Mouse (Mus musculus) MEL (cell line): ENCODE data around the gene Wnt7b. TPM values are rescaled to one million over a fixed set of nuclear protein-coding genes. Genes with fewer than 3 reads are reported as not detected.

Experiments used
- DNase-seq: peaks from one replicate; pipeline ENCODE4 v3.0.0; 2011; ENCODE audit warnings: low read depth, low spot score
- H3K27ac ChIP-seq: 2 replicates; pipeline ENCODE4 v1.5.1; 2012; ENCODE audit warnings: low read depth, mild to moderate bottlenecking, control low read depth, low read length, moderate library complexity; ENCODE audit not compliant: control insufficient read depth
- H3K27me3 ChIP-seq, 2 experiments: fragments of 150-350 bp in 1 of 2; sonication (generic) in 1 of 2; 2 replicates each; pipeline ENCODE4 v1.6.1; 2012; ENCODE audit warnings: low read length in 2 of 2, mild to moderate bottlenecking in 2 of 2, improper control_type of control experiment in 1 of 2, moderate library complexity in 1 of 2; ENCODE audit not compliant: insufficient read depth in 2 of 2, control insufficient read depth in 1 of 2
- H3K36me3 ChIP-seq, 2 experiments: 2 replicates each; pipeline ENCODE4 v1.6.1; 2012 to 2014; ENCODE audit warnings: low read length in 2 of 2, improper control_type of control experiment in 1 of 2, inconsistent platforms in 1 of 2, mild to moderate bottlenecking in 1 of 2; ENCODE audit not compliant: insufficient read depth in 2 of 2, control insufficient read depth in 1 of 2
- H3K4me1 ChIP-seq, 2 experiments: fragments of 150-350 bp in 1 of 2; sonication (generic) in 1 of 2; 2 replicates each; pipeline ENCODE4 v1.6.1; 2012; ENCODE audit warnings: low read length in 2 of 2, improper control_type of control experiment in 1 of 2, mild to moderate bottlenecking in 1 of 2; ENCODE audit not compliant: insufficient read depth in 2 of 2, control insufficient read depth in 1 of 2
- H3K4me3 ChIP-seq, 2 experiments: fragments of 150-350 bp in 1 of 2; sonication (generic) in 1 of 2; 2 replicates each; pipeline ENCODE4 v1.5.1; 2012; ENCODE audit warnings: low read depth in 2 of 2, low read length in 2 of 2, mild to moderate bottlenecking in 2 of 2, moderate library complexity in 2 of 2, control low read depth in 1 of 2, improper control_type of control experiment in 1 of 2; ENCODE audit not compliant: control insufficient read depth in 1 of 2, insufficient read depth in 1 of 2
- H3K79me2 ChIP-seq: 2 replicates; pipeline ENCODE4 v1.6.1; 2012; ENCODE audit warnings: mild to moderate bottlenecking, low read length, moderate library complexity; ENCODE audit not compliant: control insufficient read depth, poor library complexity, insufficient read depth
- H3K9ac ChIP-seq: 2 replicates; pipeline ENCODE4 v1.6.1; 2012; ENCODE audit warnings: low read depth, mild to moderate bottlenecking, control low read depth, low read length, moderate library complexity; ENCODE audit not compliant: control insufficient read depth, poor library complexity, severe bottlenecking
- H3K9me3 ChIP-seq: fragments of 150-350 bp; sonication (generic); replicated peaks from 2 replicates; pipeline ENCODE4 v1.6.1; 2012; ENCODE audit warnings: mild to moderate bottlenecking, low read length, improper control_type of control experiment, moderate library complexity; ENCODE audit not compliant: insufficient read depth
- BHLHE40 ChIP-seq: IDR thresholded peaks from 2 replicates; pipeline ENCODE4 v1.6.1; 2012; ENCODE audit warnings: low read depth, mild to moderate bottlenecking, inconsistent platforms, low read length, improper control_type of control experiment, borderline replicate concordance
- CTCF ChIP-seq, 3 experiments: IDR thresholded peaks in 2 of 3; conservative IDR thresholded peaks in 1 of 3; 2 replicates each; pipeline ENCODE4 v1.5.1; 2011 to 2012; ENCODE audit warnings: low read length in 3 of 3, low read depth in 2 of 3, mild to moderate bottlenecking in 2 of 3, improper control_type of control experiment in 1 of 3, inconsistent platforms in 1 of 3, mixed read lengths in 1 of 3, moderate library complexity in 1 of 3; ENCODE audit not compliant: control insufficient read depth in 1 of 3, insufficient read depth in 1 of 3, poor library complexity in 1 of 3, severe bottlenecking in 1 of 3
- ELF1 ChIP-seq: IDR thresholded peaks from 2 replicates; pipeline ENCODE4 v1.6.1; 2014; ENCODE audit warnings: low read depth, mild to moderate bottlenecking, inconsistent platforms, low read length, improper control_type of control experiment, moderate library complexity
- GABPA ChIP-seq: IDR thresholded peaks from 2 replicates; pipeline ENCODE4 v1.6.1; 2012; ENCODE audit warnings: low read depth, mild to moderate bottlenecking, inconsistent platforms, low read length, improper control_type of control experiment, moderate library complexity
- GATA1 ChIP-seq: IDR thresholded peaks from 2 replicates; pipeline ENCODE4 v1.6.1; 2011; ENCODE audit warnings: low read depth, low read length, improper control_type of control experiment
- MAZ ChIP-seq: IDR thresholded peaks from 2 replicates; pipeline ENCODE4 v1.6.1; 2012; ENCODE audit warnings: low read depth, mild to moderate bottlenecking, inconsistent platforms, low read length, improper control_type of control experiment
- MXI1 ChIP-seq: IDR thresholded peaks from 2 replicates; pipeline ENCODE4 v1.6.1; 2011; ENCODE audit warnings: mild to moderate bottlenecking, low read depth, low read length, improper control_type of control experiment
- MYB ChIP-seq: IDR thresholded peaks from 2 replicates; pipeline ENCODE4 v1.6.1; 2011; ENCODE audit warnings: mild to moderate bottlenecking, low read depth, low read length, improper control_type of control experiment
- POLR2A ChIP-seq, 2 experiments: IDR thresholded peaks; 2 replicates each; pipeline ENCODE4 v1.6.1; 2011 to 2012; ENCODE audit warnings: low read length in 2 of 2, mild to moderate bottlenecking in 2 of 2, control low read depth in 1 of 2, improper control_type of control experiment in 1 of 2, low read depth in 1 of 2, moderate library complexity in 1 of 2; ENCODE audit not compliant: control insufficient read depth in 1 of 2, insufficient read depth in 1 of 2, poor library complexity in 1 of 2
- POLR2AphosphoS2 ChIP-seq: IDR thresholded peaks from 2 replicates; pipeline ENCODE4 v1.6.1; 2011; ENCODE audit warnings: low read length, improper control_type of control experiment
- RAD21 ChIP-seq: IDR thresholded peaks from 2 replicates; pipeline ENCODE4 v1.6.1; 2011; ENCODE audit warnings: mild to moderate bottlenecking, low read depth, low read length, improper control_type of control experiment
- SIN3A ChIP-seq: IDR thresholded peaks from 2 replicates; pipeline ENCODE4 v1.6.1; 2012; ENCODE audit warnings: low read length, improper control_type of control experiment, inconsistent platforms
- SMC3 ChIP-seq: IDR thresholded peaks from 2 replicates; pipeline ENCODE4 v1.6.1; 2011; ENCODE audit warnings: low read depth, low read length, improper control_type of control experiment
- TAL1 ChIP-seq: IDR thresholded peaks from 2 replicates; pipeline ENCODE4 v1.6.1; 2012; ENCODE audit warnings: mild to moderate bottlenecking, inconsistent platforms, low read length, moderate library complexity, mixed read lengths
- UBTF ChIP-seq: IDR thresholded peaks from 2 replicates; pipeline ENCODE4 v1.6.1; 2012; ENCODE audit warnings: low read depth, mild to moderate bottlenecking, inconsistent platforms, low read length, improper control_type of control experiment, moderate library complexity, borderline replicate concordance; ENCODE audit not compliant: insufficient read depth
- USF1 ChIP-seq: IDR thresholded peaks from 2 replicates; pipeline ENCODE4 v1.6.1; 2014; ENCODE audit warnings: low read depth, mild to moderate bottlenecking, inconsistent platforms, low read length, improper control_type of control experiment, moderate library complexity
- ZKSCAN1 ChIP-seq: IDR thresholded peaks from 2 replicates; pipeline ENCODE4 v1.6.1; 2012; ENCODE audit warnings: low read depth, mild to moderate bottlenecking, inconsistent platforms, low read length, improper control_type of control experiment, moderate library complexity
- polyA plus RNA-seq, 2 experiments: library from polyadenylated mRNA; stranded (reverse) in 1 of 2; unstranded in 1 of 2; fragments of >175 nt in 1 of 2; fragments of >200 nt in 1 of 2; gene quantifications; 2 replicates each; pipeline versions ENCODE4 v1.2.1 to v1.2.4; 2012; ENCODE audit warnings: low replicate concordance in 2 of 2, low read depth in 1 of 2; ENCODE audit not compliant: insufficient read length in 2 of 2, insufficient read depth in 1 of 2, missing spikeins in 1 of 2
- total RNA-seq: library from RNA; depleted of rRNA; stranded (reverse); fragments of 300-350 nt; gene quantifications from 2 replicates; pipeline ENCODE4 v1.2.3, GENCODE M21; 2012

Wnt7b gene
- total and polyA plus RNA-seq, 3 experiments: not detected

- H3K27ac ChIP-seq: no peak overlapping the region
- DNase-seq: no peak
- H3K36me3 ChIP-seq: no peaks in the 10 kb centered on the region
- H3K9me3 ChIP-seq: no peaks in the 10 kb centered on the region
- no peak overlapping the region for H3K9ac ChIP-seq
- no peaks in the 10 kb centered on the region for H3K27me3 ChIP-seq
- no peaks in the 10 kb centered on the region for H3K4me1 ChIP-seq
- H3K79me2 ChIP-seq: no peaks in the 10 kb centered on the region
- H3K4me3 ChIP-seq: no peak overlapping the region
- no peak for TF ChIP-seq ZKSCAN1
- no peak for TF ChIP-seq BHLHE40
- TF ChIP-seq MAZ: no peak
- TF ChIP-seq POLR2AphosphoS2: no peak
- TF ChIP-seq USF1: no peak
These were observed 21.4 kb downstream of the Wnt7b start for GRCm38 (mm10) chr15:85560830-85561229.

- DNase-seq: no peak
- H3K79me2 ChIP-seq: no peaks in the 10 kb centered on the region
- H3K9ac ChIP-seq: no peak overlapping the region
- no peaks in the 10 kb centered on the region for H3K9me3 ChIP-seq
- H3K27ac ChIP-seq: no peak overlapping the region
- no peak overlapping the region for H3K4me3 ChIP-seq
- no peaks in the 10 kb centered on the region for H3K27me3 ChIP-seq
- H3K4me1 ChIP-seq: no peaks in the 10 kb centered on the region
- H3K36me3 ChIP-seq: no peaks in the 10 kb centered on the region
- TF ChIP-seq MYB: no peak
- no peak for TF ChIP-seq MAZ
- TF ChIP-seq POLR2A (IDR thresholded peaks at IDR 0.05; ENCODE audit: control insufficient read depth in 1 of 2, insufficient read depth in 1 of 2, low read depth in 1 of 2, low read length in 2 of 2, poor library complexity in 1 of 2): no peak
- no peak for TF ChIP-seq TAL1
- TF ChIP-seq RAD21: no peak
- TF ChIP-seq SMC3: no peak
- TF ChIP-seq ZKSCAN1: no peak
- TF ChIP-seq SIN3A: no peak
- no peak for TF ChIP-seq UBTF
- TF ChIP-seq GABPA: no peak
- TF ChIP-seq ELF1: no peak
- no peak for TF ChIP-seq CTCF (IDR thresholded peaks at IDR 0.05 in 2 of 3, conservative IDR thresholded peaks at IDR 0.05 in 1 of 3; ENCODE audit: control insufficient read depth in 1 of 3, insufficient read depth in 1 of 3, low read depth in 2 of 3, low read length in 3 of 3, poor library complexity in 1 of 3, severe bottlenecking in 1 of 3)
- TF ChIP-seq MXI1: no peak
- no peak for TF ChIP-seq GATA1
These were observed 23.3 kb downstream of the Wnt7b start for GRCm38 (mm10) chr15:85558840-85559540.
